Mouse (Mus musculus) liver, embryonic 14.5 days (tissue): ENCODE measurements around the gene Irf1.

Experiments
- CTCF ChIP-seq: IDR thresholded peaks from 2 replicates; pipeline ENCODE4 v1.5.1; 2016; ENCODE audit warnings: antibody characterized with exemption, low read depth, control low read depth
- EP300 ChIP-seq: IDR thresholded peaks from 2 replicates; pipeline ENCODE4 v1.6.1; 2016; ENCODE audit warnings: antibody characterized with exemption, low read depth

DNA sequence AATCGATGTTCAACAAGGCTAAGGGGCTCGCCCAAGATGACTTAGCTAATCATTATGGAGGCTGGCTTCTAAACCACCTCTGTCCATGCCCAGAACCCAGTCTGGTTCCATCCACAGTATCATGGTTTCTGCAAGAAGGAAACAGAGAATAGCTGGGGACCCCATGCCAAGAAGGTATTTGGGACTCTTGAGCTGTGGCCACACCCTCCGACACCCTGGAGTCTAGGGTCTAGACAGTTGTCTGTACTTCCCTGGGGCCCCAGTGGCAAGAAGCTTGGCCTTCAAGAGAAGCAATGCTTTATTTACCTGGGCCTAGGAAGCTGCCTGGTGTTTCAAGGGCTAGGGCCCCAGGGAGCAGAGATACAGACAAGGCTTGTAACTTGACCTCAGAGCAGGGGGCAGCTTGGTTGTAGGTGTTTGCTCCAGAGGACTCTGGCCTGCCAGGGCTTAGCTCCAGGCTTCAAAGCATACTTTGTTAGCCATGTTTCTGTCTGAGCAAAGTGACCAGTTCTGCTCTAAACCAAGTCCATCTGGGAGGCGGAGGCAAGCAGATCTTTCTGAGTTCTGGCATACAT, 11.5 kb downstream of the Irf1 start:
- TF ChIP-seq CTCF (no peak), EP300 (no peak)
